Mouse (Mus musculus): ENCODE measurements at regions not wholly inside any gene's neighbourhood (a gene's known extent, or its start where the extent isn't known, plus 50 kb on each side); places are given as distances from the start of the nearest gene placed in this dataset.

- no peak for ATAC-seq (replicated peaks; ENCODE audit: low FRiP score, poor library complexity, severe bottlenecking)
These were observed 323.0 kb upstream of the Nr5a2 start for GRCm38 (mm10) chr1:137283291-137283690.

GRCm38 (mm10) chr1:137282457-137282856 lies 322.2 kb upstream of the Nr5a2 start:
- no peak for ATAC-seq (replicated peaks; ENCODE audit: low FRiP score, poor library complexity, severe bottlenecking)

- no peak for ATAC-seq (replicated peaks; ENCODE audit: low FRiP score, poor library complexity, severe bottlenecking)
These were observed 320.4 kb upstream of the Nr5a2 start for GRCm38 (mm10) chr1:137280391-137281386.

- ATAC-seq (replicated peaks; ENCODE audit: low FRiP score, poor library complexity, severe bottlenecking): no peak
These were observed 319.7 kb upstream of the Nr5a2 start for GRCm38 (mm10) chr1:137279981-137280380.

GRCm38 (mm10) chr1:137270659-137271612 lies 310.7 kb upstream of the Nr5a2 start:
- ATAC-seq (replicated peaks; ENCODE audit: low FRiP score, poor library complexity, severe bottlenecking): no peak

- ATAC-seq (replicated peaks; ENCODE audit: low FRiP score, poor library complexity, severe bottlenecking): no peak
These were observed 302.6 kb upstream of the Nr5a2 start for GRCm38 (mm10) chr1:137262806-137263370.

GRCm38 (mm10) chr1:137262121-137262525 lies 301.9 kb upstream of the Nr5a2 start:
- ATAC-seq (replicated peaks; ENCODE audit: low FRiP score, poor library complexity, severe bottlenecking): no peak

GRCm38 (mm10) chr1:137256294-137256693 lies 296.0 kb upstream of the Nr5a2 start:
- no peak for ATAC-seq (replicated peaks; ENCODE audit: low FRiP score, poor library complexity, severe bottlenecking)

GRCm38 (mm10) chr1:137255041-137255440 lies 294.8 kb upstream of the Nr5a2 start:
- no peak for ATAC-seq (replicated peaks; ENCODE audit: low FRiP score, poor library complexity, severe bottlenecking)

- no peak for ATAC-seq (replicated peaks; ENCODE audit: low FRiP score, poor library complexity, severe bottlenecking)
These were observed 294.4 kb upstream of the Nr5a2 start for GRCm38 (mm10) chr1:137254634-137255033.

- no peak for ATAC-seq (replicated peaks; ENCODE audit: low FRiP score, poor library complexity, severe bottlenecking)
These were observed 266.8 kb upstream of the Nr5a2 start for GRCm38 (mm10) chr1:137227098-137227485.

- no peak for ATAC-seq (replicated peaks; ENCODE audit: low FRiP score, poor library complexity, severe bottlenecking)
These were observed 266.3 kb upstream of the Nr5a2 start for GRCm38 (mm10) chr1:137226479-137227097.

GRCm38 (mm10) chr1:137225418-137225817 lies 265.2 kb upstream of the Nr5a2 start:
- ATAC-seq (replicated peaks; ENCODE audit: low FRiP score, poor library complexity, severe bottlenecking): no peak

- ATAC-seq (replicated peaks; ENCODE audit: low FRiP score, poor library complexity, severe bottlenecking): no peak
These were observed 262.8 kb upstream of the Nr5a2 start for GRCm38 (mm10) chr1:137223052-137223451.

GRCm38 (mm10) chr1:137221087-137222057 lies 261.1 kb upstream of the Nr5a2 start:
- ATAC-seq (replicated peaks; ENCODE audit: low FRiP score, poor library complexity, severe bottlenecking): no peak

GRCm38 (mm10) chr1:137220226-137220625 lies 260.0 kb upstream of the Nr5a2 start:
- ATAC-seq (replicated peaks; ENCODE audit: low FRiP score, poor library complexity, severe bottlenecking): no peak

- ATAC-seq (replicated peaks; ENCODE audit: low FRiP score, poor library complexity, severe bottlenecking): no peak
These were observed 258.4 kb upstream of the Nr5a2 start for GRCm38 (mm10) chr1:137218611-137219010.

GRCm38 (mm10) chr1:137218096-137218495 lies 257.8 kb upstream of the Nr5a2 start:
- no peak for ATAC-seq (replicated peaks; ENCODE audit: low FRiP score, poor library complexity, severe bottlenecking)

GRCm38 (mm10) chr1:137217206-137217605 lies 257.0 kb upstream of the Nr5a2 start:
- ATAC-seq (replicated peaks; ENCODE audit: low FRiP score, poor library complexity, severe bottlenecking): no peak

Measured in erythroblast, adult 5-6 weeks (primary cell).